Mouse (Mus musculus) heart, embryonic 11.5 days (tissue): ENCODE measurements at regions not wholly inside any gene's neighbourhood (a gene's known extent, or its start where the extent isn't known, plus 50 kb on each side); places are given as distances from the start of the nearest gene placed in this dataset.

ENCODE experiments used
- ATAC-seq: fragments of 200-750 bp; cut with Nextera tagmentation; replicated peaks from 2 replicates; pipeline ENCODE4 v1.8.0; 2017; ENCODE audit warnings: moderate library complexity; ENCODE audit not compliant: insufficient number of reproducible peaks, low FRiP score, low TSS enrichment
- H3K27ac ChIP-seq: fragments of 300-500 bp; sonication (generic); 2 replicates; pipeline ENCODE4 v1.5.1; 2014; ENCODE audit warnings: mild to moderate bottlenecking, low read depth, low read length
- H3K27me3 ChIP-seq: fragments of 300-500 bp; sonication (generic); 2 replicates; pipeline ENCODE4 v1.6.1; 2014; ENCODE audit warnings: mild to moderate bottlenecking, low read length, mixed read lengths; ENCODE audit not compliant: control insufficient read depth, insufficient read depth
- H3K36me3 ChIP-seq: fragments of 300-500 bp; sonication (generic); 2 replicates; pipeline ENCODE4 v1.6.1; 2014; ENCODE audit warnings: mild to moderate bottlenecking, low read length, moderate library complexity, mixed read lengths; ENCODE audit not compliant: control insufficient read depth, insufficient read depth
- H3K4me1 ChIP-seq: fragments of 300-500 bp; sonication (generic); 2 replicates; pipeline ENCODE4 v1.6.1; 2014; ENCODE audit warnings: low read length; ENCODE audit not compliant: control insufficient read depth, insufficient read depth
- H3K4me2 ChIP-seq: fragments of 300-500 bp; sonication (generic); 2 replicates; pipeline ENCODE4 v1.6.1; 2014; ENCODE audit warnings: mild to moderate bottlenecking, moderate library complexity
- H3K4me3 ChIP-seq: fragments of 300-500 bp; sonication (generic); 2 replicates; pipeline ENCODE4 v1.5.1; 2014; ENCODE audit warnings: low read depth, low read length
- H3K9ac ChIP-seq: fragments of 300-500 bp; sonication (generic); 2 replicates; pipeline ENCODE4 v1.6.1; 2014; ENCODE audit warnings: mild to moderate bottlenecking, low read depth, low read length, moderate library complexity
- H3K9me3 ChIP-seq: fragments of 300-500 bp; sonication (generic); replicated peaks from 2 replicates; pipeline ENCODE4 v1.6.1; 2016; ENCODE audit warnings: low read length; ENCODE audit not compliant: control insufficient read depth
- WGBS: fragments of 180-500 bp; shearing (Covaris S2); extraction: QIAGEN DNeasy Blood & Tissue Kit; methylation state at CpG from one replicate; pipeline ENCODE4 v1.1.7; 2014; ENCODE audit not compliant: insufficient replicate concordance; 5-methylcytosine and 5-hydroxymethylcytosine counted together

DNA sequence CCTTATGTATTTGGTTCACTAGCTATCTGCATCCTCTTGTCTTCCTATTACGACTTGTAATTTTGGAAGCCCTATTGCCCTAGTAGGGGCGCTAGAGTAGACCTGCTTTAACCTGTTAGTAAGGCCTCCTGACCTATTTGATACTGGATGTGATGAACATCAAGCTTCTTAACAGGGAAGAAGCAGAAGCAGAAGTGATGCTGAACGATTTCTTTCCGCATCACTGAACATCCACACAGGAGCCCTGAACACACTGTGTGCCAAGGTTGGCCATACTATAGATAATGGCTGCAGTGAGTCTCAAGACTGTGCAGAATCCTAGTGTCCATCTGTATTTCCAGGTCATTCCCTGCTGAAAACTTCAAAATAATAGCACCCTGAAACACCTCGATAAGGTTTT, 151.0 kb downstream of the Gm9733 start:
- H3K4me2 ChIP-seq = no peak overlapping the region
- no peak for ATAC-seq
- no peaks in the 10 kb centered on the region for H3K4me1 ChIP-seq
- H3K27ac ChIP-seq = no peak overlapping the region
- WGBS = 84% methylated on average over 5 of the region's 5 CpGs
- no peak overlapping the region for H3K4me3 ChIP-seq
- H3K36me3 ChIP-seq = no peaks in the 10 kb centered on the region
- no peaks in the 10 kb centered on the region for H3K27me3 ChIP-seq
- no peaks in the 10 kb centered on the region for H3K9me3 ChIP-seq
- H3K9ac ChIP-seq = no peak overlapping the region

GRCm38 (mm10) chr3:15186731-15187130, 145.4 kb downstream of the Gm9733 start:
- Histone ChIP-seq H3K4me3 (no peak overlapping the region), H3K27ac (no peak overlapping the region), H3K9ac (no peak overlapping the region), H3K36me3 (no peaks in the 10 kb centered on the region), H3K4me1 (no peaks in the 10 kb centered on the region), H3K27me3 (no peaks in the 10 kb centered on the region), H3K9me3 (no peaks in the 10 kb centered on the region), H3K4me2 (no peak overlapping the region)
- 73% methylated on average over 3 of the region's 3 CpGs for WGBS
- no peak for ATAC-seq

DNA sequence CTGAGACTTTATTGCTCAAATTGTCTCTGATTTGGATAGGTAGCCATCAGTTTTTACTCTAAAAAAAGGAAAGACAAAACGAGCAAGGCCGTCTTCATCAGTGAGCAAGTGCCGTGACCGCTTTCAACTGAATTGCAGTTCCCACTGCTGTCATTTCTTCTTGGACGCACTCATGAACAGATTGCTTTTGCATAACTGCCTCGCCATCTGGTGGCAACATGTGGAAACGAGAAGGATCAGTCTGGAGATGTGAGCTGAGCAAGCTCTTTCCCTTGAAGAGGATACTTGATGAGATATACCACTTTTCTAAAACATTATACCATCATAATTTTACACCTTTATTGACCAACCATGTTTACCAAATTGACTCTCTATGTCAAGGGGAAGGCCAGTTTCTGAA, 137.7 kb downstream of the Gm9733 start:
- H3K27me3 ChIP-seq = no peaks in the 10 kb centered on the region
- 0 out of 2 replicates have a peak, but pooled peaks have one; percentile 18 for ATAC-seq
- H3K4me1 ChIP-seq = no peaks in the 10 kb centered on the region
- H3K36me3 ChIP-seq = no peaks in the 10 kb centered on the region
- no peak overlapping the region for H3K4me3 ChIP-seq
- H3K4me2 ChIP-seq = no peak overlapping the region
- H3K9me3 ChIP-seq = no peaks in the 10 kb centered on the region
- no peak overlapping the region for H3K27ac ChIP-seq
- H3K9ac ChIP-seq = no peak overlapping the region
- 7% methylated on average over 7 of the region's 7 CpGs for WGBS

DNA sequence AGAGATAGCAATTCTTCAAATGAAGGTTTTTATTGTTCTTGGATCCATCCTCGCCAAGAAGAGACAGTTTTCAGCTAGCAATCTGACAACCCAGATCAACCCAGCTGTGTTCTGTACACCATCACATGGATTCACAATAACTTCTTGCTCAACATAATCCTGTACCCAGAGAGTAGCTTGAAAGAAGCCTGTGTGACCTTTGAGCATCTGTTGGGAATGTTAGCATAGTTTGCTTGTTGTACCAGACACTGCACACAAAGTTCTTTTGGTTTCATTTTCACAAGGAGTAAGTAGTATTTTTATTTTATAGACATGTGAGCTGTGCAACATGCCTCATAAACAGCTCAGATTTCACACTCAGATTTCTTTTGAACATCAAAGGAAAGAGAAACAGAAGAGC, 136.0 kb downstream of the Gm9733 start:
- WGBS = 58% methylated on average over 1 of the region's 1 CpGs
- Histone ChIP-seq H3K27me3 (no peaks in the 10 kb centered on the region), H3K36me3 (no peaks in the 10 kb centered on the region), H3K9ac (no peak overlapping the region), H3K27ac (no peak overlapping the region), H3K9me3 (no peaks in the 10 kb centered on the region), H3K4me2 (no peak overlapping the region), H3K4me3 (no peak overlapping the region), H3K4me1 (no peaks in the 10 kb centered on the region)
- no peak for ATAC-seq

DNA sequence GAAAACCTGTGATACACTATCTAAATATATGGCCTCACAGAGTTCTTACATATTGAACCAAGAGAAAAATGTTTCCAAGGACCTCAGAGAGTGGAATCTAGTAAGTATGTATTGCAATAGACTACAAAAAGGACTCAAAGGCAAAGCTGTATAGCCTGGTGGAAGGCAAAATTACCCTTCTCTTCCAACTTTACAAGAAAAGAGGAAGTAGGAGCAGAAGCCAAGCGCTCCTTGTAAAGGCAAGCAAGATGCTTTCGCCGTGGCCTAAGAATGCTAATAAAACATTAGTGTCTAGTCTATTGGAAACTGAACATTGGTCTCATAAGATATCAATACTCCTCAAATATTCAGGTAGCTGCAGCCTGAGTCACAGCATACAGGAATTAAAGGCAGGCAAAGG, 134.0 kb downstream of the Gm9733 start:
- H3K4me1 ChIP-seq = no peaks in the 10 kb centered on the region
- no peak overlapping the region for H3K9ac ChIP-seq
- no peaks in the 10 kb centered on the region for H3K27me3 ChIP-seq
- H3K4me2 ChIP-seq = no peak overlapping the region
- H3K9me3 ChIP-seq = no peaks in the 10 kb centered on the region
- no peaks in the 10 kb centered on the region for H3K36me3 ChIP-seq
- no peak for ATAC-seq
- H3K4me3 ChIP-seq = no peak overlapping the region
- 90% methylated on average over 3 of the region's 3 CpGs for WGBS
- H3K27ac ChIP-seq = no peak overlapping the region

- 72% methylated on average over 1 of the region's 1 CpGs for WGBS
- no peak overlapping the region for H3K27ac ChIP-seq
- ATAC-seq = no peak
- no peak overlapping the region for H3K4me3 ChIP-seq
- no peaks in the 10 kb centered on the region for H3K36me3 ChIP-seq
- no peak overlapping the region for H3K4me2 ChIP-seq
- no peaks in the 10 kb centered on the region for H3K4me1 ChIP-seq
- no peaks in the 10 kb centered on the region for H3K9me3 ChIP-seq
- H3K9ac ChIP-seq = no peak overlapping the region
- H3K27me3 ChIP-seq = no peaks in the 10 kb centered on the region
Observed at GRCm38 (mm10) chr3:15200309-15200708, 131.8 kb downstream of the Gm9733 start.

- no peak for ATAC-seq
- H3K27ac ChIP-seq = no peak overlapping the region
- H3K4me2 ChIP-seq = no peak overlapping the region
- H3K27me3 ChIP-seq = no peaks in the 10 kb centered on the region
- H3K4me3 ChIP-seq = no peak overlapping the region
- no peaks in the 10 kb centered on the region for H3K36me3 ChIP-seq
- no peaks in the 10 kb centered on the region for H3K4me1 ChIP-seq
- no peaks in the 10 kb centered on the region for H3K9me3 ChIP-seq
- H3K9ac ChIP-seq = no peak overlapping the region
Observed at GRCm38 (mm10) chr3:15200990-15201389, 131.1 kb downstream of the Gm9733 start.

DNA sequence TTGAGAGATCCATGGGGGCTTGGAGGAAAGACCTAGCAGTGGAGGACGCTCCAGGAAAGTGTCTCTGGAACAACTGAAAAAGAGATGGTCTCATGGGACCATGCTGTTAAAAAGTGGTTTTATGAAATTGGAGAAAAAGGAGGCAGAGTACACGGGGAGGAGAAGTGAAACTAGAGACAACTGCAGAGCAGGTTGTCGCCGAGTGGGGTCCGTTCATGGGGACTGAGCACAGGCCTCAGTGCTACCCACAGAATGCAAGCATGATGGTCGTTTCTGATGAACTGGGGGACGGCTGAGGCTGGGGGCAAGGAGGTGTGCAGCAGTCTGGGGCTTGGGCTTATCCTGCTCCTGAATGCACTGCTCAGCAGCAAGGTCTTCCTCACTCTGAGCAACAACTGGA, 129.3 kb downstream of the Gm9733 start:
- H3K9ac ChIP-seq = no peak overlapping the region
- H3K9me3 ChIP-seq = no peaks in the 10 kb centered on the region
- no peaks in the 10 kb centered on the region for H3K36me3 ChIP-seq
- no peak for ATAC-seq
- no peak overlapping the region for H3K27ac ChIP-seq
- WGBS = 70% methylated on average over 7 of the region's 7 CpGs
- no peaks in the 10 kb centered on the region for H3K4me1 ChIP-seq
- H3K4me3 ChIP-seq = no peak overlapping the region
- no peaks in the 10 kb centered on the region for H3K27me3 ChIP-seq
- no peak overlapping the region for H3K4me2 ChIP-seq

GRCm38 (mm10) chr3:15205266-15206229, 126.6 kb downstream of the Gm9733 start:
- H3K9me3 ChIP-seq = no peaks in the 10 kb centered on the region
- H3K9ac ChIP-seq = no peak overlapping the region
- WGBS = 59% methylated on average over 6 of the region's 6 CpGs
- ATAC-seq = no peak
- H3K4me2 ChIP-seq = no peak overlapping the region
- H3K4me3 ChIP-seq = no peak overlapping the region
- H3K27ac ChIP-seq = no peak overlapping the region
- no peaks in the 10 kb centered on the region for H3K4me1 ChIP-seq
- H3K36me3 ChIP-seq = no peaks in the 10 kb centered on the region
- H3K27me3 ChIP-seq = no peaks in the 10 kb centered on the region
